Mouse (Mus musculus): Measurements from ENCODE around the gene Adgrl1. TPM values are rescaled to one million over a fixed set of nuclear protein-coding genes. Genes with fewer than 3 reads are reported as not detected.

The Adgrl1 gene
- total RNA-seq, 1 experiment = 119 TPM

GRCm38 (mm10) chr8:83914232-83914631 lies 14.3 kb downstream of the Adgrl1 start:
- peaks cover 30% of the 10 kb centered on the region for H3K36me3 ChIP-seq (ENCODE audit: control insufficient read depth, insufficient read depth, low read length, poor library complexity, severe bottlenecking)
- in situ Hi-C loops (cut with MboI; ENCODE audit: low sequenced_read_pairs in 2 of 2, unreplicated experiment in 2 of 2) = no loop called here
- H3K27ac ChIP-seq (ENCODE audit: insufficient read depth, low read depth, low read length, poor library complexity, severe bottlenecking) = no peak overlapping the region
- no peak overlapping the region for H3K9ac ChIP-seq (ENCODE audit: insufficient read depth, low read depth, low read length, poor library complexity, severe bottlenecking)
- H3K9me3 ChIP-seq (ENCODE audit: control insufficient read depth, insufficient read depth, low read depth, low read length) = no peaks in the 10 kb centered on the region
- H3K4me3 ChIP-seq (ENCODE audit: insufficient read depth in 1 of 2, low read depth in 1 of 2, low read length in 2 of 2, poor library complexity in 1 of 2, severe bottlenecking in 1 of 2) = no peak overlapping the region
- TF ChIP-seq HCFC1 (IDR thresholded peaks at IDR 0.05; ENCODE audit: borderline replicate concordance, insufficient read depth, low read length) (no peak), ZC3H11A (IDR thresholded peaks at IDR 0.05; ENCODE audit: borderline replicate concordance, low read depth, low read length) (no peak), CHD2 (IDR thresholded peaks at IDR 0.05; ENCODE audit: low read depth, low read length) (no peak), ZNF384 (IDR thresholded peaks at IDR 0.05; ENCODE audit: low read depth, low read length) (no peak), MAFK (IDR thresholded peaks at IDR 0.05; ENCODE audit: insufficient read depth, low read depth, low read length) (no peak)
- no peak for DNase-seq (ENCODE audit: low read depth, low spot score)
- H3K4me1 ChIP-seq (ENCODE audit: control insufficient read depth in 2 of 2, insufficient read depth in 2 of 2, low read length in 2 of 2, poor library complexity in 1 of 2) = peaks cover 0 to 21% of the 10 kb centered on the region in 2 experiments; a peak in 2 of 4 replicates

- TF ChIP-seq ZC3H11A (IDR thresholded peaks at IDR 0.05; ENCODE audit: borderline replicate concordance, low read depth, low read length) = no peak
- TF ChIP-seq ZNF384 (IDR thresholded peaks at IDR 0.05; ENCODE audit: low read depth, low read length) = no peak
- TF ChIP-seq CHD2 (IDR thresholded peaks at IDR 0.05; ENCODE audit: low read depth, low read length) = no peak
- no peak for TF ChIP-seq HCFC1 (IDR thresholded peaks at IDR 0.05; ENCODE audit: borderline replicate concordance, insufficient read depth, low read length)
- TF ChIP-seq MAFK (IDR thresholded peaks at IDR 0.05; ENCODE audit: insufficient read depth, low read depth, low read length) = no peak
- in situ Hi-C loops (cut with MboI; ENCODE audit: low sequenced_read_pairs in 2 of 2, unreplicated experiment in 2 of 2) = no loop called here
- Histone ChIP-seq H3K9ac (ENCODE audit: insufficient read depth, low read depth, low read length, poor library complexity, severe bottlenecking) (no peak overlapping the region), H3K36me3 (ENCODE audit: control insufficient read depth, insufficient read depth, low read length, poor library complexity, severe bottlenecking) (peaks cover 36% of the 10 kb centered on the region), H3K9me3 (ENCODE audit: control insufficient read depth, insufficient read depth, low read depth, low read length) (no peaks in the 10 kb centered on the region), H3K27ac (ENCODE audit: insufficient read depth, low read depth, low read length, poor library complexity, severe bottlenecking) (no peak overlapping the region), H3K4me3 (ENCODE audit: insufficient read depth in 1 of 2, low read depth in 1 of 2, low read length in 2 of 2, poor library complexity in 1 of 2, severe bottlenecking in 1 of 2) (no peak overlapping the region), H3K4me1 (ENCODE audit: control insufficient read depth in 2 of 2, insufficient read depth in 2 of 2, low read length in 2 of 2, poor library complexity in 1 of 2) (peaks cover 0 to 18% of the 10 kb centered on the region in 2 experiments; a peak in 2 of 4 replicates)
- no peak for DNase-seq (ENCODE audit: low read depth, low spot score)
Observed at GRCm38 (mm10) chr8:83914860-83915259, 15.0 kb downstream of the Adgrl1 start.

- Histone ChIP-seq H3K27ac (ENCODE audit: insufficient read depth, low read depth, low read length, poor library complexity, severe bottlenecking) (no peak overlapping the region), H3K9me3 (ENCODE audit: control insufficient read depth, insufficient read depth, low read depth, low read length) (no peaks in the 10 kb centered on the region), H3K9ac (ENCODE audit: insufficient read depth, low read depth, low read length, poor library complexity, severe bottlenecking) (no peak overlapping the region), H3K4me1 (ENCODE audit: control insufficient read depth in 2 of 2, insufficient read depth in 2 of 2, low read length in 2 of 2, poor library complexity in 1 of 2) (peaks cover 0 to 16% of the 10 kb centered on the region in 2 experiments; a peak in 2 of 4 replicates), H3K36me3 (ENCODE audit: control insufficient read depth, insufficient read depth, low read length, poor library complexity, severe bottlenecking) (peaks cover 42% of the 10 kb centered on the region), H3K4me3 (ENCODE audit: insufficient read depth in 1 of 2, low read depth in 1 of 2, low read length in 2 of 2, poor library complexity in 1 of 2, severe bottlenecking in 1 of 2) (no peak overlapping the region)
- no peak for TF ChIP-seq ZNF384 (IDR thresholded peaks at IDR 0.05; ENCODE audit: low read depth, low read length)
- no peak for TF ChIP-seq MAFK (IDR thresholded peaks at IDR 0.05; ENCODE audit: insufficient read depth, low read depth, low read length)
- no peak for TF ChIP-seq CHD2 (IDR thresholded peaks at IDR 0.05; ENCODE audit: low read depth, low read length)
- TF ChIP-seq HCFC1 (IDR thresholded peaks at IDR 0.05; ENCODE audit: borderline replicate concordance, insufficient read depth, low read length) = no peak
- no peak for TF ChIP-seq ZC3H11A (IDR thresholded peaks at IDR 0.05; ENCODE audit: borderline replicate concordance, low read depth, low read length)
- in situ Hi-C loops (cut with MboI; ENCODE audit: low sequenced_read_pairs in 2 of 2, unreplicated experiment in 2 of 2) = no loop called here
- no peak for DNase-seq (ENCODE audit: low read depth, low spot score)
Observed at GRCm38 (mm10) chr8:83916015-83916414, 16.1 kb downstream of the Adgrl1 start.

- H3K4me1 ChIP-seq (ENCODE audit: control insufficient read depth in 2 of 2, insufficient read depth in 2 of 2, low read length in 2 of 2, poor library complexity in 1 of 2) = peaks cover 0 to 16% of the 10 kb centered on the region in 2 experiments; a peak in 1 of 4 replicates
- peaks cover 50% of the 10 kb centered on the region for H3K36me3 ChIP-seq (ENCODE audit: control insufficient read depth, insufficient read depth, low read length, poor library complexity, severe bottlenecking)
- no peak overlapping the region for H3K9ac ChIP-seq (ENCODE audit: insufficient read depth, low read depth, low read length, poor library complexity, severe bottlenecking)
- no peak overlapping the region for H3K4me3 ChIP-seq (ENCODE audit: insufficient read depth in 1 of 2, low read depth in 1 of 2, low read length in 2 of 2, poor library complexity in 1 of 2, severe bottlenecking in 1 of 2)
- in situ Hi-C loops (cut with MboI; ENCODE audit: low sequenced_read_pairs in 2 of 2, unreplicated experiment in 2 of 2) = no loop called here
- no peak for DNase-seq (ENCODE audit: low read depth, low spot score)
- H3K27ac ChIP-seq (ENCODE audit: insufficient read depth, low read depth, low read length, poor library complexity, severe bottlenecking) = no peak overlapping the region
- TF ChIP-seq MAFK (IDR thresholded peaks at IDR 0.05; ENCODE audit: insufficient read depth, low read depth, low read length) (no peak), HCFC1 (IDR thresholded peaks at IDR 0.05; ENCODE audit: borderline replicate concordance, insufficient read depth, low read length) (no peak), ZNF384 (IDR thresholded peaks at IDR 0.05; ENCODE audit: low read depth, low read length) (no peak), CHD2 (IDR thresholded peaks at IDR 0.05; ENCODE audit: low read depth, low read length) (no peak), ZC3H11A (IDR thresholded peaks at IDR 0.05; ENCODE audit: borderline replicate concordance, low read depth, low read length) (no peak)
- no peaks in the 10 kb centered on the region for H3K9me3 ChIP-seq (ENCODE audit: control insufficient read depth, insufficient read depth, low read depth, low read length)
Observed at GRCm38 (mm10) chr8:83917566-83917965, 17.7 kb downstream of the Adgrl1 start.
